Mouse (Mus musculus) heart, embryonic 16.5 days (tissue): ENCODE measurements around the gene Lamtor2. TPM values are rescaled to one million over a fixed set of nuclear protein-coding genes. Genes with fewer than 3 reads are reported as not detected.

Experiments
- ATAC-seq: fragments of 200-750 bp; cut with Nextera tagmentation; replicated peaks from 2 replicates; pipeline ENCODE4 v1.8.0; 2017; ENCODE audit warnings: moderate number of reproducible peaks; ENCODE audit not compliant: insufficient read depth, low FRiP score; ENCODE audit errors: extremely low read depth
- H3K27ac ChIP-seq: fragments of 300-500 bp; sonication (generic); 2 replicates; pipeline ENCODE4 v1.5.1; 2014; ENCODE audit warnings: mild to moderate bottlenecking, low read length, control low read depth, moderate library complexity
- H3K27me3 ChIP-seq: fragments of 300-500 bp; sonication (generic); 2 replicates; pipeline ENCODE4 v1.6.1; 2014; ENCODE audit warnings: low read length, mixed read lengths; ENCODE audit not compliant: control insufficient read depth, insufficient read depth
- H3K36me3 ChIP-seq: fragments of 300-500 bp; sonication (generic); 2 replicates; pipeline ENCODE4 v1.6.1; 2014; ENCODE audit not compliant: control insufficient read depth, insufficient read depth
- H3K4me1 ChIP-seq: fragments of 300-500 bp; sonication (generic); 2 replicates; pipeline ENCODE4 v1.6.1; 2014; ENCODE audit warnings: low read length, mixed read lengths; ENCODE audit not compliant: control insufficient read depth, insufficient read depth
- H3K4me2 ChIP-seq: fragments of 300-500 bp; sonication (generic); 2 replicates; pipeline ENCODE4 v1.6.1; 2014; ENCODE audit warnings: low read depth, mild to moderate bottlenecking, control low read depth, low read length
- H3K4me3 ChIP-seq: fragments of 300-500 bp; sonication (generic); 2 replicates; pipeline ENCODE4 v1.5.1; 2014; ENCODE audit warnings: mild to moderate bottlenecking, control low read depth, low read length
- H3K9ac ChIP-seq: fragments of 300-500 bp; sonication (generic); 2 replicates; pipeline ENCODE4 v1.6.1; 2014; ENCODE audit warnings: low read length, control low read depth
- H3K9me3 ChIP-seq: fragments of 300-500 bp; sonication (generic); replicated peaks from 2 replicates; pipeline ENCODE4 v1.6.1; 2016; ENCODE audit warnings: low read length; ENCODE audit not compliant: control insufficient read depth
- WGBS: fragments of 180-500 bp; shearing (Covaris S2); extraction: QIAGEN DNeasy Blood & Tissue Kit; methylation state at CpG from one replicate; pipeline ENCODE4 v1.1.7; 2014; 5-methylcytosine and 5-hydroxymethylcytosine counted together
- polyA plus RNA-seq: library from polyadenylated mRNA; unstranded; fragments of >200 nt; fragmentation: Nextera tagmentation; extraction: Ambion mirVana; gene quantifications from 2 replicates; pipeline ENCODE4 v1.2.1, GENCODE M21; 2015

Lamtor2 gene
- polyA plus RNA-seq, 1 experiment from 2014 or later = 139 TPM

DNA sequence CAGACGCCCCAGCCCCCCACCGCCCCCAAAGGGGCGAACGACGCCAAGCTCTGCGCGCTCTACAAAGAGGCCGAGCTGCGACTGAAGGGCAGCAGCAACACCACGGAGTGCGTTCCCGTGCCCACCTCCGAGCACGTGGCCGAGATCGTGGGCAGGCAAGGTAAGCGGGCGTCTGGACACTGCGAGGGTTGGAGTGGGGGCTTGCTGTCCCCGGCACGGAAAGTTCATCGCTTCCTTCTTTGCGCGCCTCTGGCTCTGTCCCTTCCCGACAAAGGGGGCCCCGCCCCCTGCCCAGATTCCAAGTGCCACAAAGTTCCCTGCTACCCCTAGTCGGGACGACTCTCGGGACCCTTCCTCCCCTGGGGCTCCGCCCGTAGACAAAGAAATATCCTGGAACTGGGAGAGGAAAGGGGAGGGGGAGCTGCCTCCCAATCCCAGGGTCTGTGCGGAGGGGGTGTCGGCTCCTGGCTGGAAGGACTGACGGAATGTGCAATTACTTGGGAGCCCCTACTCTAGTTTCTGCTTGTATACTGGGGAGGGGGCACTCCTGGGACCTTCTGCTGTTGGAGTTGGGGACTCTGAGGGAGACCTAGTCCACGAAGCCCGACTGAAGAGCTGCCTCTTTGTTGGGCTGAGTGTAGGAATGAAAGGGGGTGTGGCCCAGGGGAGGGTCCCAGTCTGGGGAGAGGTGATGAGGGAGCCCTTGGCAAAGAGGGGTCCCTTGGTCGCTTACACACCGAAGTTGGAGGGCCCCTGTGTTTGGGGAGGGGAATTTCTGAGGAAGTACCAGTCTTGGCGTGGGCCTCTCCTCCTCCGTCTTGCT, 20.0 kb downstream of the Lamtor2 start:
- Histone ChIP-seq H3K27me3 (no peaks in the 10 kb centered on the region), H3K4me2 (peak overlapping the region; percentile 81), H3K4me1 (peaks cover 63% of the 10 kb centered on the region), H3K36me3 (peaks cover 11% of the 10 kb centered on the region), H3K9me3 (no peaks in the 10 kb centered on the region), H3K9ac (peak overlapping the region; percentile 91), H3K27ac (peak overlapping the region; percentile 95), H3K4me3 (peak overlapping the region; percentile 86)
- ATAC-seq = peak; percentile 10; the same call in 1 of the 2 replicates
- WGBS = under 1% methylated on average over 40 of the region's 40 CpGs

DNA sequence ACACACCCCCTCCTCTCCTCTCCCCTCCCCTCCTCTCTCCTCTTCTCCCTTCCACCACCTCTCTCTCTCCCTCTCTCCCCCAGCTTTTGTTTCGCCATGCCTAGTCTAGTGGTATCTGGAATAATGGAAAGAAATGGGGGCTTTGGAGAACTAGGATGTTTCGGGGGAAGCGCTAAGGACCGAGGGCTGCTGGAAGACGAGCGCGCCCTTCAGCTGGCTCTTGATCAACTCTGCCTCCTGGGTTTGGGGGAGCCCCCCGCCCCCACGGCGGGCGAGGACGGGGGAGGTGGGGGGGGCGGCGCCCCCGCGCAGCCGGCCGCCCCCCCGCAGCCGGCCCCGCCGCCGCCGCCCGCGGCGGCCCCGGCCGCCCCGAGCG, 20.6 kb downstream of the Lamtor2 start, which contains the start of gene Mex3a:
Mex3a (plus strand) TSS at position 97 of the 376 bp plus-strand sequence.
- ATAC-seq = no peak
- Histone ChIP-seq H3K4me2 (peak within 1 kb of the TSS; percentile 81), H3K36me3 (peaks cover 6% of the 10 kb centered on the region), H3K4me3 (peak within 1 kb of the TSS; percentile 86), H3K9ac (peak within 1 kb of the TSS; percentile 91), H3K27me3 (no peaks in the 10 kb centered on the region), H3K9me3 (no peaks in the 10 kb centered on the region), H3K27ac (peak within 1 kb of the TSS; percentile 95), H3K4me1 (peaks cover 67% of the 10 kb centered on the region)
- WGBS = 0% methylated on average over 7 of the region's 31 CpGs

GRCm38 (mm10) chr3:88531348-88532298, 21.3 kb downstream of the Lamtor2 start:
- Histone ChIP-seq H3K27ac (peak overlapping the region; percentile 95), H3K9ac (peak overlapping the region; percentile 91), H3K36me3 (no peaks in the 10 kb centered on the region; the same call in 1 of the 2 replicates), H3K4me1 (peaks cover 62% of the 10 kb centered on the region), H3K27me3 (no peaks in the 10 kb centered on the region), H3K9me3 (no peaks in the 10 kb centered on the region), H3K4me3 (peak overlapping the region; percentile 86), H3K4me2 (peak overlapping the region; percentile 81)
- peak; percentile 77 for ATAC-seq
- under 1% methylated on average over 57 of the region's 63 CpGs for WGBS

DNA sequence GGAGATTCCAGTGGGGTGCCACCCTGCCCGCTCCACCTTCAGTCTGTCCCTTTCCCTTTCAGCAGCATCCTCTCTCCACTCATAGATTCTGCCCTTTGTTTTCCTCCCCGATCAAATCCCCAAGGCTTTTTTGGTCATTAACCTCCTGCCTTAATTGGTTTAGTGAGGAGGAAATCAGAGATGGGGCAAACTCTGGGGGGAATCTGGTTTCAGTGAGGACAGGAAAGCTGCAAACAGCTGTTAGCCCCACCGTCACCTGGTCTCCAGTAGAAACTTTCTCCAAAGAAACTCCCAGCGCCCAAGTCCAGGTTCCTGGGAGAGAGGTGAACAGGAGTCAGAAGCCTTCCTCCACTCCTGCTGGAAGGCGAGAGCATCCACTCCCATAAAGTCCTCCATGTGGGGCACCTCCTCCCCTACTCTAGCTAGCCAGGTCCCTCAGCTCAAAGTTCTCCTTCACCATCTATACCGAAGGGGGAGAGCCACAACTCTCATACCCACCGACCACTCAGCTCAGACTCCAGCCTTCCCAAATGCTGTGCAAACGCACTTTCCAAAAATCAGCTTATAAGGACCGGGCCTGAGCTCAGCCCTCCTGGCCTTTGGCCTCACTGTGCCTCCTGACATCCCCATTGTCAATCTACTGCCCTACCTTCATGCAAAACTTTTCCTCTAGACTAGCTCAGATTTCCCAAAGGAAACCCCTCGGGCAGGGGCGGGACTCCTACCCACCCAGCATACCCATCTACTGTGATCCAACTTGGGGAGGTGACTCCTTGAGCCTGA, 22.6 kb downstream of the Lamtor2 start:
- H3K4me1 ChIP-seq = peaks cover 53% of the 10 kb centered on the region
- H3K9ac ChIP-seq = peak overlapping the region; percentile 91
- H3K36me3 ChIP-seq = no peaks in the 10 kb centered on the region; the same call in 1 of the 2 replicates
- H3K4me2 ChIP-seq = peak overlapping the region; percentile 81
- no peak for ATAC-seq
- no peaks in the 10 kb centered on the region for H3K9me3 ChIP-seq
- no peaks in the 10 kb centered on the region for H3K27me3 ChIP-seq
- H3K27ac ChIP-seq = peak overlapping the region; percentile 95
- H3K4me3 ChIP-seq = peak overlapping the region; percentile 86
- WGBS = 30% methylated on average over 11 of the region's 11 CpGs

GRCm38 (mm10) chr3:88529204-88530000, 23.5 kb downstream of the Lamtor2 start:
- no peak overlapping the region for H3K4me3 ChIP-seq
- WGBS = 45% methylated on average over 7 of the region's 7 CpGs
- peak overlapping the region; percentile 91 for H3K9ac ChIP-seq
- H3K27me3 ChIP-seq = no peaks in the 10 kb centered on the region
- peak overlapping the region; percentile 32; the same call in 1 of the 2 replicates for H3K27ac ChIP-seq
- ATAC-seq = no peak
- H3K4me2 ChIP-seq = peak overlapping the region; percentile 81
- H3K36me3 ChIP-seq = peaks cover 4% of the 10 kb centered on the region; the same call in 1 of the 2 replicates
- no peaks in the 10 kb centered on the region for H3K9me3 ChIP-seq
- H3K4me1 ChIP-seq = peaks cover 45% of the 10 kb centered on the region

GRCm38 (mm10) chr3:88528646-88529045, 24.2 kb downstream of the Lamtor2 start:
- peaks cover 37% of the 10 kb centered on the region for H3K4me1 ChIP-seq
- H3K4me3 ChIP-seq = no peak overlapping the region
- H3K4me2 ChIP-seq = no peak overlapping the region
- no peak for ATAC-seq
- H3K9me3 ChIP-seq = no peaks in the 10 kb centered on the region
- no peak overlapping the region for H3K27ac ChIP-seq
- WGBS = 86% methylated on average over 11 of the region's 11 CpGs
- H3K9ac ChIP-seq = no peak overlapping the region
- H3K36me3 ChIP-seq = peaks cover 4% of the 10 kb centered on the region; the same call in 1 of the 2 replicates
- H3K27me3 ChIP-seq = no peaks in the 10 kb centered on the region

DNA sequence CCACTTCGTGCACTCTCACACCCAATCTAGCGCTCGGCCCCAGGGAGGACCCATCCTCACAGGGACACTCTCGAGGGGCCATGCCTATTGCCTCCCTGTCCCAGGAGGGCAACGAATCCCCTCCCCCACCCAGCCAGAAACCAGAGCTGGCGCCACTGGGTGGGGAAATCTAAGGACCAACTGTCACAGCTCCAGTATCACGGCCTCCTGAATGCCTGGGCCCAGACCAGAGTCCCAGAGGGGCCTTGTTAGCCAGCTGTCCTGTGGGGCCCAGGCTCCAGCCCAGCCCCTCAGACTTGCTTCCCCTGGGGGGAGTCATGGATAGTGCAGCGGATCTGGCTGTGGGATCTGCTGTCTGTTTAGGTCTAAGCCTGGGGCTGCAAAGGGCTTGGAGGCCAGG, 25.3 kb downstream of the Lamtor2 start:
- Histone ChIP-seq H3K4me1 (peaks cover 33% of the 10 kb centered on the region), H3K36me3 (peaks cover 4% of the 10 kb centered on the region; the same call in 1 of the 2 replicates), H3K4me2 (no peak overlapping the region), H3K27me3 (no peaks in the 10 kb centered on the region), H3K27ac (no peak overlapping the region), H3K9me3 (no peaks in the 10 kb centered on the region), H3K9ac (peak overlapping the region; percentile 56), H3K4me3 (no peak overlapping the region)
- WGBS = 34% methylated on average over 8 of the region's 8 CpGs
- ATAC-seq = no peak
